9 mouse cellular contexts compared by ENCODE assay signal in the genomic region with DNA sequence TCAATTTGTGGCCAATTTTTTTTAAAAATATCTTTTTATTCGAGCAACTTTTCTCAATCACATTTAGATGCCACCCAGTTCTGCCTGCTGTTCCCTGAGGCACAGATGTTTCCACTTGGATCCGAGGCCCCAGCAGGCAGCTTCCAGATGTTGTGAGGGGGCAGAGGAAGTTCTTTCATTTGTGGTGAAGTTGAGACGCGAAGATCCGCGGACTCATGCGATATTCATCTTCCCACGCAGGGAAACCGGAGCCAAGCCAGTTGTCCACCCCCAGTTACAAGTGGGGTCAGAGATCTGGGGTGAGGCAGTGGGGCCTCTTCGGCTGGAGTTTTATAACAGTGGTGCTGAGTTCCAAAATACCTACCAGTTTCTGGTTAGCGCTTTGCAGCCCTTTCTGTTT.
DNase-seq lines count a peak whose midpoint lies in the region; ATAC-seq lines count a peak whose summit lies in the region.
"Had no signal": no experiment of that assay in that cellular context is flagged by ENCODE, and none has a peak within 500 bp of the region (broad histone marks: within the 10 kb centered on the region; RNA-seq: fewer than 3 reads in every experiment).

No protein-coding gene starts in this region.

- no peak overlapping the region for H3K27ac ChIP-seq in forebrain, embryonic 11.5 days (ENCODE audit: low read depth, low read length)
- no peak overlapping the region for H3K27ac ChIP-seq in forebrain, embryonic 13.5 days
- H3K27ac ChIP-seq in midbrain, embryonic 10.5 days (replicated peaks), result peak overlapping the region; percentile 25; the same call in 1 of the 2 replicates
- no peak overlapping the region for H3K27ac ChIP-seq in midbrain, embryonic 11.5 days (ENCODE audit: low read depth, low read length)
- no peak overlapping the region for H3K27ac ChIP-seq in stomach, embryonic 15.5 days
- no peak overlapping the region for H3K27ac ChIP-seq in midbrain, embryonic 15.5 days

- no peak overlapping the region for H3K9ac ChIP-seq in forebrain, embryonic 11.5 days (ENCODE audit: low read length)
- no peak overlapping the region for H3K9ac ChIP-seq in forebrain, embryonic 13.5 days
- no peak overlapping the region for H3K9ac ChIP-seq in midbrain, embryonic 11.5 days (ENCODE audit: low read length)
- H3K9ac ChIP-seq in stomach, embryonic 15.5 days, result no peak overlapping the region
- no peak overlapping the region for H3K9ac ChIP-seq in midbrain, embryonic 15.5 days
- H3K9ac ChIP-seq: liver, postnatal 0 days had no signal

- H3K9me3 ChIP-seq in forebrain, embryonic 11.5 days (ENCODE audit: control insufficient read depth, low read length), result no peaks in the 10 kb centered on the region
- H3K9me3 ChIP-seq in forebrain, embryonic 13.5 days (replicated peaks), result no peaks in the 10 kb centered on the region
- H3K9me3 ChIP-seq in midbrain, embryonic 10.5 days (replicated peaks), result no peaks in the 10 kb centered on the region
- H3K9me3 ChIP-seq in midbrain, embryonic 11.5 days (ENCODE audit: control insufficient read depth, low read length), result no peaks in the 10 kb centered on the region
- H3K9me3 ChIP-seq in stomach, embryonic 15.5 days, result no peaks in the 10 kb centered on the region
- no peaks in the 10 kb centered on the region for H3K9me3 ChIP-seq in midbrain, embryonic 15.5 days

- no peaks in the 10 kb centered on the region for H3K36me3 ChIP-seq in forebrain, embryonic 11.5 days (ENCODE audit: control insufficient read depth, insufficient read depth, low read length)
- no peaks in the 10 kb centered on the region for H3K36me3 ChIP-seq in forebrain, embryonic 13.5 days (ENCODE audit: poor library complexity, severe bottlenecking)
- no peaks in the 10 kb centered on the region for H3K36me3 ChIP-seq in midbrain, embryonic 10.5 days
- no peaks in the 10 kb centered on the region for H3K36me3 ChIP-seq in midbrain, embryonic 11.5 days (ENCODE audit: control insufficient read depth, insufficient read depth, low read length)
- H3K36me3 ChIP-seq in stomach, embryonic 15.5 days, result no peaks in the 10 kb centered on the region
- H3K36me3 ChIP-seq in midbrain, embryonic 15.5 days (replicated peaks), result no peaks in the 10 kb centered on the region

- peaks cover 6% of the 10 kb centered on the region for H3K4me1 ChIP-seq in forebrain, embryonic 11.5 days (replicated peaks; ENCODE audit: control insufficient read depth, insufficient read depth, low read length)
- peaks cover 10% of the 10 kb centered on the region for H3K4me1 ChIP-seq in forebrain, embryonic 13.5 days
- H3K4me1 ChIP-seq in midbrain, embryonic 10.5 days, result peaks cover 12% of the 10 kb centered on the region
- H3K4me1 ChIP-seq in midbrain, embryonic 11.5 days (ENCODE audit: control insufficient read depth, insufficient read depth, low read length), result no peaks in the 10 kb centered on the region
- peaks cover 5% of the 10 kb centered on the region; the same call in 1 of the 2 replicates for H3K4me1 ChIP-seq in stomach, embryonic 15.5 days
- no peaks in the 10 kb centered on the region for H3K4me1 ChIP-seq in midbrain, embryonic 15.5 days

- no peak overlapping the region for H3K4me3 ChIP-seq in forebrain, embryonic 11.5 days (ENCODE audit: low read depth, low read length)
- H3K4me3 ChIP-seq in forebrain, embryonic 13.5 days, result no peak overlapping the region
- no peak overlapping the region for H3K4me3 ChIP-seq in midbrain, embryonic 10.5 days
- no peak overlapping the region for H3K4me3 ChIP-seq in midbrain, embryonic 11.5 days (ENCODE audit: low read depth, low read length)
- no peak overlapping the region for H3K4me3 ChIP-seq in stomach, embryonic 15.5 days (replicated peaks)
- H3K4me3 ChIP-seq in midbrain, embryonic 15.5 days, result no peak overlapping the region

- peak; percentile 51 for DNase-seq in forebrain, embryonic 11.5 days (ENCODE audit: low spot score)
- peak; percentile 20 for DNase-seq in midbrain, embryonic 10.5 days (ENCODE audit: low spot score)
- no peak for DNase-seq in midbrain, embryonic 11.5 days (ENCODE audit: low spot score, missing footprints)
- DNase-seq in kidney, adult 9 months, result peak; percentile 18
- DNase-seq in thymus, postnatal 10 days (ENCODE audit: low spot score in 2 of 2), result no peak
- DNase-seq: liver, postnatal 0 days had no signal

- no peaks in the 10 kb centered on the region for H3K27me3 ChIP-seq in forebrain, embryonic 11.5 days (ENCODE audit: control insufficient read depth, insufficient read depth, low read length)
- H3K27me3 ChIP-seq in forebrain, embryonic 13.5 days, result no peaks in the 10 kb centered on the region; the same call in none of the 2 replicates
- peaks cover 25% of the 10 kb centered on the region for H3K27me3 ChIP-seq in midbrain, embryonic 10.5 days (ENCODE audit: low read depth, poor library complexity, severe bottlenecking)
- H3K27me3 ChIP-seq in midbrain, embryonic 11.5 days (ENCODE audit: control insufficient read depth, insufficient read depth, low read length), result no peaks in the 10 kb centered on the region; the same call in 1 of the 2 replicates
- H3K27me3 ChIP-seq in stomach, embryonic 15.5 days (replicated peaks), result no peaks in the 10 kb centered on the region; the same call in 1 of the 2 replicates
- no peaks in the 10 kb centered on the region for H3K27me3 ChIP-seq in midbrain, embryonic 15.5 days (replicated peaks)

- ATAC-seq in forebrain, embryonic 11.5 days (replicated peaks; ENCODE audit: low FRiP score), result no peak
- no peak for ATAC-seq in forebrain, embryonic 13.5 days
- no peak for ATAC-seq in midbrain, embryonic 11.5 days (ENCODE audit: low FRiP score)
- no peak for ATAC-seq in stomach, embryonic 15.5 days (ENCODE audit: insufficient read depth, low FRiP score, low read depth)
- no peak for ATAC-seq in midbrain, embryonic 15.5 days (replicated peaks)
- ATAC-seq: liver, postnatal 0 days had no signal

- H3K4me2 ChIP-seq in forebrain, embryonic 11.5 days (ENCODE audit: low read depth, low read length, severe bottlenecking), result no peak overlapping the region
- H3K4me2 ChIP-seq in forebrain, embryonic 13.5 days, result no peak overlapping the region; the same call in 1 of the 2 replicates
- no peak overlapping the region for H3K4me2 ChIP-seq in midbrain, embryonic 11.5 days
- H3K4me2 ChIP-seq in stomach, embryonic 15.5 days, result peak overlapping the region; percentile 17; the same call in 1 of the 2 replicates
- no peak overlapping the region for H3K4me2 ChIP-seq in midbrain, embryonic 15.5 days

- 65% methylated on average over 11 of the region's 11 CpGs for WGBS in forebrain, embryonic 11.5 days
- WGBS in forebrain, embryonic 13.5 days, result 60% methylated on average over 11 of the region's 11 CpGs
- WGBS in midbrain, embryonic 10.5 days, result 63% methylated on average over 11 of the region's 11 CpGs
- WGBS in midbrain, embryonic 11.5 days, result 59% methylated on average over 11 of the region's 11 CpGs
- 47% methylated on average over 11 of the region's 11 CpGs for WGBS in stomach, embryonic 15.5 days
- WGBS in midbrain, embryonic 15.5 days, result 63% methylated on average over 11 of the region's 11 CpGs

Comparison
In these comparisons a context has a peak if more than half of its experiments do, and no peak if none do; other contexts are left out.
1. DNase-seq: peak in forebrain, embryonic 11.5 days (single experiment), midbrain, embryonic 10.5 days (single experiment) and kidney, adult 9 months (single experiment); none in midbrain, embryonic 11.5 days (single experiment) and thymus, postnatal 10 days (0 of 2).